Mouse (Mus musculus) testis, postnatal 14 days (tissue): Measurements from ENCODE around the gene Ppp6r2.

Experiments
- DNase-seq: peaks from one replicate; pipeline ENCODE4 v3.0.0; 2021; ENCODE audit warnings: low spot score

The Ppp6r2 gene

GRCm38 (mm10) chr15:89258997-89259396, 47.6 kb downstream of the Ppp6r2 start:
- no peak for DNase-seq

- DNase-seq, result no peak
These were observed 53.1 kb downstream of the Ppp6r2 start for GRCm38 (mm10) chr15:89264485-89264884.

- DNase-seq, result no peak
These were observed 64.1 kb downstream of the Ppp6r2 start for GRCm38 (mm10) chr15:89275497-89275896.

GRCm38 (mm10) chr15:89277366-89277765, 66.0 kb downstream of the Ppp6r2 start:
- DNase-seq, result no peak

GRCm38 (mm10) chr15:89282546-89282945, 71.2 kb downstream of the Ppp6r2 start:
- DNase-seq, result no peak

- no peak for DNase-seq
These were observed 72.7 kb downstream of the Ppp6r2 start for GRCm38 (mm10) chr15:89284094-89284493.

GRCm38 (mm10) chr15:89285004-89285403, 73.7 kb downstream of the Ppp6r2 start:
- no peak for DNase-seq

GRCm38 (mm10) chr15:89285478-89285877, 74.1 kb downstream of the Ppp6r2 start:
- DNase-seq, result no peak

- DNase-seq, result no peak
These were observed 74.8 kb downstream of the Ppp6r2 start for GRCm38 (mm10) chr15:89286114-89286513.

GRCm38 (mm10) chr15:89286582-89286981, 75.2 kb downstream of the Ppp6r2 start:
- DNase-seq, result no peak

GRCm38 (mm10) chr15:89288227-89288767, 76.9 kb downstream of the Ppp6r2 start:
- no peak for DNase-seq

- DNase-seq, result no peak
These were observed 78.1 kb downstream of the Ppp6r2 start for GRCm38 (mm10) chr15:89289455-89289854.

- DNase-seq, result no peak
These were observed 80.2 kb downstream of the Ppp6r2 start for GRCm38 (mm10) chr15:89291521-89291920.

GRCm38 (mm10) chr15:89292795-89293194, 81.4 kb downstream of the Ppp6r2 start:
- no peak for DNase-seq

GRCm38 (mm10) chr15:89293778-89294177, 82.4 kb downstream of the Ppp6r2 start:
- DNase-seq, result no peak

GRCm38 (mm10) chr15:89295580-89296165, 84.3 kb downstream of the Ppp6r2 start:
- no peak for DNase-seq

GRCm38 (mm10) chr15:89296465-89296864, 85.1 kb downstream of the Ppp6r2 start:
- no peak for DNase-seq

- no peak for DNase-seq
These were observed 86.3 kb downstream of the Ppp6r2 start for GRCm38 (mm10) chr15:89297695-89298094.

- no peak for DNase-seq
These were observed 88.8 kb downstream of the Ppp6r2 start for GRCm38 (mm10) chr15:89300180-89300579.

GRCm38 (mm10) chr15:89300600-89300999, 89.2 kb downstream of the Ppp6r2 start:
- no peak for DNase-seq

GRCm38 (mm10) chr15:89305966-89306365, 94.6 kb downstream of the Ppp6r2 start:
- no peak for DNase-seq

GRCm38 (mm10) chr15:89307461-89307860, 96.1 kb downstream of the Ppp6r2 start:
- no peak for DNase-seq

- DNase-seq, result no peak
These were observed 97.2 kb downstream of the Ppp6r2 start for GRCm38 (mm10) chr15:89308406-89309139.
